In genomic region chr3:129065457-129066364, GRCm38 (mm10) we compare ENCODE assay signal across 9 mouse cellular contexts.
DNase-seq lines count a peak whose midpoint lies in the region; ATAC-seq lines count a peak whose summit lies in the region.
"Had no signal": no experiment of that assay in that cellular context is flagged by ENCODE, and none has a peak within 500 bp of the region (broad histone marks: within the 10 kb centered on the region; RNA-seq: fewer than 3 reads in every experiment).

No protein-coding gene starts in this region.

- no peak for DNase-seq in kidney, adult 18-20 months
- peak; percentile 36 for DNase-seq in embryonic facial prominence, embryonic 11.5 days (ENCODE audit: low spot score)
- peak; percentile 39 for DNase-seq in hindbrain, embryonic 11.5 days (ENCODE audit: low spot score)
- no peak for DNase-seq in layer of hippocampus, adult 9-11 months
- DNase-seq: cerebellum, adult 18-20 months had no signal

- peak overlapping the region; percentile 34; the same call in 1 of the 2 replicates for H3K27ac ChIP-seq in kidney, embryonic 16.5 days (ENCODE audit: low read length)
- no peak overlapping the region for H3K27ac ChIP-seq in embryonic facial prominence, embryonic 11.5 days (replicated peaks; ENCODE audit: low read depth, low read length)
- no peak overlapping the region for H3K27ac ChIP-seq in hindbrain, embryonic 11.5 days (ENCODE audit: low read depth, low read length)
- peak overlapping the region; percentile 41 for H3K27ac ChIP-seq in midbrain, embryonic 16.5 days (ENCODE audit: low read length)

- H3K4me1 ChIP-seq in kidney, embryonic 16.5 days (ENCODE audit: insufficient read depth, low read length), result peaks cover 10% of the 10 kb centered on the region; the same call in 1 of the 2 replicates
- no peaks in the 10 kb centered on the region for H3K4me1 ChIP-seq in embryonic facial prominence, embryonic 11.5 days (ENCODE audit: control insufficient read depth, insufficient read depth, low read length)
- 0 out of 2 replicates have a peak, but pooled peaks cover 3% of the 10 kb centered on the region for H3K4me1 ChIP-seq in hindbrain, embryonic 11.5 days (replicated peaks; ENCODE audit: control insufficient read depth, insufficient read depth, low read length)
- H3K4me1 ChIP-seq in midbrain, embryonic 16.5 days (ENCODE audit: control insufficient read depth, insufficient read depth, low read length), result peaks cover 24% of the 10 kb centered on the region

- 26% methylated on average over 18 of the region's 19 CpGs for WGBS in kidney, embryonic 16.5 days
- 32% methylated on average over 19 of the region's 19 CpGs for WGBS in embryonic facial prominence, embryonic 11.5 days
- 26% methylated on average over 19 of the region's 19 CpGs for WGBS in hindbrain, embryonic 11.5 days
- WGBS in midbrain, embryonic 16.5 days, result 5% methylated on average over 19 of the region's 19 CpGs

- no peak overlapping the region for H3K4me3 ChIP-seq in kidney, embryonic 16.5 days (ENCODE audit: low read length)
- no peak overlapping the region for H3K4me3 ChIP-seq in embryonic facial prominence, embryonic 11.5 days (ENCODE audit: low read depth, low read length)
- no peak overlapping the region for H3K4me3 ChIP-seq in hindbrain, embryonic 11.5 days (ENCODE audit: low read depth, low read length)
- H3K4me3 ChIP-seq in midbrain, embryonic 16.5 days (ENCODE audit: low read depth, low read length), result peak overlapping the region; percentile 25

- H3K27me3 ChIP-seq in kidney, embryonic 16.5 days (ENCODE audit: insufficient read depth, low read length), result no peaks in the 10 kb centered on the region
- H3K27me3 ChIP-seq in embryonic facial prominence, embryonic 11.5 days (ENCODE audit: control insufficient read depth, insufficient read depth, low read length), result no peaks in the 10 kb centered on the region
- H3K27me3 ChIP-seq in hindbrain, embryonic 11.5 days (ENCODE audit: control insufficient read depth, insufficient read depth, low read length), result no peaks in the 10 kb centered on the region
- H3K27me3 ChIP-seq in midbrain, embryonic 16.5 days (ENCODE audit: control insufficient read depth, insufficient read depth, low read depth, low read length), result no peaks in the 10 kb centered on the region

- H3K4me2 ChIP-seq in kidney, embryonic 16.5 days (replicated peaks; ENCODE audit: low read depth, low read length), result peak overlapping the region; percentile 49
- 0 out of 2 replicates have a peak overlapping the region, but pooled peaks have one; percentile 19 for H3K4me2 ChIP-seq in embryonic facial prominence, embryonic 11.5 days (ENCODE audit: low read depth, low read length)
- peak overlapping the region; percentile 28 for H3K4me2 ChIP-seq in hindbrain, embryonic 11.5 days (replicated peaks; ENCODE audit: low read depth, low read length)
- H3K4me2 ChIP-seq in midbrain, embryonic 16.5 days (ENCODE audit: low read length), result peak overlapping the region; percentile 56

- no peaks in the 10 kb centered on the region for H3K36me3 ChIP-seq in kidney, embryonic 16.5 days (ENCODE audit: insufficient read depth, low read length)
- no peaks in the 10 kb centered on the region for H3K36me3 ChIP-seq in embryonic facial prominence, embryonic 11.5 days (replicated peaks; ENCODE audit: control insufficient read depth, insufficient read depth, low read depth, low read length)
- no peaks in the 10 kb centered on the region for H3K36me3 ChIP-seq in hindbrain, embryonic 11.5 days (ENCODE audit: control insufficient read depth, insufficient read depth, low read length)
- no peaks in the 10 kb centered on the region for H3K36me3 ChIP-seq in midbrain, embryonic 16.5 days (ENCODE audit: control insufficient read depth, insufficient read depth, low read length)

- ATAC-seq in kidney, embryonic 16.5 days (ENCODE audit: low FRiP score, low TSS enrichment), result peak; percentile 72; the same call in 1 of the 2 replicates
- ATAC-seq in embryonic facial prominence, embryonic 11.5 days (replicated peaks; ENCODE audit: insufficient number of reproducible peaks, low FRiP score, low TSS enrichment, low read depth), result peak; percentile 66
- ATAC-seq in hindbrain, embryonic 11.5 days (ENCODE audit: low FRiP score), result peak; percentile 68
- ATAC-seq in midbrain, embryonic 16.5 days, result peak; percentile 78
- ATAC-seq in megakaryocyte progenitor cell, adult 5-6 weeks (replicated peaks; ENCODE audit: poor library complexity), result no peak
- no peak for ATAC-seq in cerebellum, adult (ENCODE audit: insufficient number of reproducible peaks, low FRiP score, low TSS enrichment)

- H3K9ac ChIP-seq in kidney, embryonic 16.5 days (replicated peaks; ENCODE audit: low read length), result 0 out of 2 replicates have a peak overlapping the region, but pooled peaks have one; percentile 9
- H3K9ac ChIP-seq in embryonic facial prominence, embryonic 11.5 days (replicated peaks; ENCODE audit: low read length), result no peak overlapping the region
- no peak overlapping the region for H3K9ac ChIP-seq in hindbrain, embryonic 11.5 days (ENCODE audit: low read depth, low read length)
- H3K9ac ChIP-seq in midbrain, embryonic 16.5 days (ENCODE audit: low read depth, low read length), result peak overlapping the region; percentile 32; the same call in 1 of the 2 replicates

- H3K9me3 ChIP-seq in kidney, embryonic 16.5 days (ENCODE audit: low read length), result no peaks in the 10 kb centered on the region
- H3K9me3 ChIP-seq in embryonic facial prominence, embryonic 11.5 days (replicated peaks; ENCODE audit: control insufficient read depth, low read length), result no peaks in the 10 kb centered on the region
- H3K9me3 ChIP-seq in hindbrain, embryonic 11.5 days (ENCODE audit: control insufficient read depth, low read length), result no peaks in the 10 kb centered on the region
- no peaks in the 10 kb centered on the region for H3K9me3 ChIP-seq in midbrain, embryonic 16.5 days (replicated peaks; ENCODE audit: control insufficient read depth, low read length, poor library complexity, severe bottlenecking)

Comparison
In these comparisons a context has a peak if more than half of its experiments do, and no peak if none do; other contexts are left out.
1. ATAC-seq: peak in kidney, embryonic 16.5 days (single experiment), embryonic facial prominence, embryonic 11.5 days (single experiment), hindbrain, embryonic 11.5 days (single experiment) and midbrain, embryonic 16.5 days (single experiment); none in megakaryocyte progenitor cell, adult 5-6 weeks (single experiment) and cerebellum, adult (single experiment).
2. H3K27ac ChIP-seq: peak in kidney, embryonic 16.5 days (single experiment) and midbrain, embryonic 16.5 days (single experiment); none in embryonic facial prominence, embryonic 11.5 days (single experiment) and hindbrain, embryonic 11.5 days (single experiment).
3. H3K9ac ChIP-seq: peak in kidney, embryonic 16.5 days (single experiment) and midbrain, embryonic 16.5 days (single experiment); none in embryonic facial prominence, embryonic 11.5 days (single experiment) and hindbrain, embryonic 11.5 days (single experiment).
4. DNase-seq: peak in embryonic facial prominence, embryonic 11.5 days (single experiment) and hindbrain, embryonic 11.5 days (single experiment); none in kidney, adult 18-20 months (single experiment) and layer of hippocampus, adult 9-11 months (single experiment).
5. Peak in every context shown above with its lines, with median percentiles within 50 percentile points of each other: H3K4me2 ChIP-seq.